Mouse (Mus musculus) v-Abl transformed pro-B cells (cell line): ENCODE results near the gene Psmg1.
"Not testable (repeated sequence)": the region's sequence is repeated elsewhere in the genome, so short reads cannot be mapped to it uniquely, and the experiment has no call there.

Experiments used
- in situ Hi-C, 2 experiments: fragments of 400-800 bp; cut with MboI; formaldehyde crosslinking; loops; one replicate each; pipeline ENCODE4 v1.15.1; 2025; ENCODE audit not compliant: unreplicated experiment in 2 of 2

The Psmg1 gene

GRCm38 (mm10) chr16:95990462-95991121, at the start of gene Psmg1:
TSS of gene Psmg1 (minus strand) at chr16:95990960.
- in situ Hi-C loops, result no loop called here

- in situ Hi-C loops, result loop anchor here (5.0 to 25.0 kb wide), 2 partner anchors 113 to 298 kb away; no protein-coding TSS in a partner anchor
Measured at GRCm38 (mm10) chr16:96039538-96039937, 48.8 kb upstream of the Psmg1 start.

- in situ Hi-C loops, result loop anchor here (5.0 to 25.0 kb wide), 3 partner anchors 118 to 313 kb away; no protein-coding TSS in a partner anchor
Measured at GRCm38 (mm10) chr16:96034473-96034872, 43.7 kb upstream of the Psmg1 start.

GRCm38 (mm10) chr16:96032368-96033043, 41.7 kb upstream of the Psmg1 start:
- in situ Hi-C loops, result loop anchor here (5.0 to 25.0 kb wide), 3 partner anchors 120 to 315 kb away; no protein-coding TSS in a partner anchor

- in situ Hi-C loops, result loop anchor here (5.0 to 25.0 kb wide), 3 partner anchors 122 to 317 kb away; no protein-coding TSS in a partner anchor
Measured at GRCm38 (mm10) chr16:96030476-96031102, 39.8 kb upstream of the Psmg1 start.

- in situ Hi-C loops, result loop anchor here in 1 of 2 experiments (25.0 kb wide), 1 partner anchor 311 kb away; no protein-coding TSS in a partner anchor
Measured at GRCm38 (mm10) chr16:96026256-96026655, 35.5 kb upstream of the Psmg1 start.

- in situ Hi-C loops, result loop anchor here in 1 of 2 experiments (25.0 kb wide), 1 partner anchor 312 kb away; no protein-coding TSS in a partner anchor
Measured at GRCm38 (mm10) chr16:96025244-96025643, 34.5 kb upstream of the Psmg1 start.

- in situ Hi-C loops, result no loop called here
Measured at GRCm38 (mm10) chr16:96021045-96021444, 30.3 kb upstream of the Psmg1 start.

- in situ Hi-C loops, result not testable (repeated sequence)
Measured at GRCm38 (mm10) chr16:96009124-96009523, 18.4 kb upstream of the Psmg1 start.

GRCm38 (mm10) chr16:96004278-96004677, 13.5 kb upstream of the Psmg1 start:
- in situ Hi-C loops, result not testable (repeated sequence)

- in situ Hi-C loops, result loop anchor here in 1 of 2 experiments (5.0 kb wide), 1 partner anchor 148 kb away; the partner anchor contains the start of gene Wrb
Measured at GRCm38 (mm10) chr16:95999291-95999690, 8.5 kb upstream of the Psmg1 start.

- in situ Hi-C loops, result loop anchor here in 1 of 2 experiments (5.0 kb wide), 1 partner anchor 151 kb away; the partner anchor contains the start of gene Wrb
Measured at GRCm38 (mm10) chr16:95996156-95996555, 5.4 kb upstream of the Psmg1 start.

GRCm38 (mm10) chr16:95994576-95994975, 3.8 kb upstream of the Psmg1 start:
- in situ Hi-C loops, result not testable (repeated sequence)

GRCm38 (mm10) chr16:95992596-95992995, 1.8 kb upstream of the Psmg1 start:
- in situ Hi-C loops, result no loop called here

- in situ Hi-C loops, result no loop called here
Measured at GRCm38 (mm10) chr16:95991122-95991900, 551 bp upstream of the Psmg1 start.

GRCm38 (mm10) chr16:95984911-95985310, 5.8 kb downstream of the Psmg1 start:
- in situ Hi-C loops, result loop anchor here in 1 of 2 experiments (5.0 kb wide), 1 partner anchor 162 kb away; the partner anchor contains the start of gene Wrb

- in situ Hi-C loops, result no loop called here
Measured at GRCm38 (mm10) chr16:95983601-95984000, 7.2 kb downstream of the Psmg1 start.

- in situ Hi-C loops, result loop anchor here in 1 of 2 experiments (25.0 kb wide), 1 partner anchor 1159 kb away; no protein-coding TSS in a partner anchor
Measured at GRCm38 (mm10) chr16:95970841-95971240, 19.9 kb downstream of the Psmg1 start.

GRCm38 (mm10) chr16:95967455-95967854, 23.3 kb downstream of the Psmg1 start:
- in situ Hi-C loops, result loop anchor here (5.0 to 25.0 kb wide), 4 partner anchors 625 to 1155 kb away; no protein-coding TSS in a partner anchor
